Mouse (Mus musculus) hindbrain, embryonic 14.5 days (tissue): Measurements from ENCODE around the gene Crebl2. TPM values are rescaled to one million over a fixed set of nuclear protein-coding genes. Genes with fewer than 3 reads are reported as not detected.

Experiments used
- ATAC-seq: fragments of 200-750 bp; cut with Nextera tagmentation; 2 replicates; pipeline ENCODE4 v1.8.0; 2017; ENCODE audit warnings: moderate number of reproducible peaks, mild to moderate bottlenecking, moderate TSS enrichment, moderate library complexity; ENCODE audit not compliant: low FRiP score
- DNase-seq: peaks from one replicate; pipeline ENCODE4 v3.0.0-alpha.2; 2015; ENCODE audit warnings: low spot score
- H3K27ac ChIP-seq: fragments of 300-500 bp; sonication (generic); 2 replicates; pipeline ENCODE4 v1.5.1; 2014; ENCODE audit warnings: mild to moderate bottlenecking, moderate library complexity
- H3K27me3 ChIP-seq: fragments of 300-500 bp; sonication (generic); 2 replicates; pipeline ENCODE4 v1.6.1; 2014; ENCODE audit warnings: mild to moderate bottlenecking, low read length, mixed read lengths; ENCODE audit not compliant: control insufficient read depth, insufficient read depth
- H3K36me3 ChIP-seq: fragments of 300-500 bp; sonication (generic); replicated peaks from 2 replicates; pipeline ENCODE4 v1.6.1; 2014; ENCODE audit not compliant: control insufficient read depth, insufficient read depth
- H3K4me1 ChIP-seq: fragments of 300-500 bp; sonication (generic); replicated peaks from 2 replicates; pipeline ENCODE4 v1.6.1; 2014; ENCODE audit warnings: antibody characterized with exemption, low read length, mixed read lengths; ENCODE audit not compliant: control insufficient read depth, insufficient read depth
- H3K4me2 ChIP-seq: fragments of 300-500 bp; sonication (generic); replicated peaks from 2 replicates; pipeline ENCODE4 v1.6.1; 2014; ENCODE audit warnings: mild to moderate bottlenecking, moderate library complexity
- H3K4me3 ChIP-seq: fragments of 300-500 bp; sonication (generic); replicated peaks from 2 replicates; pipeline ENCODE4 v1.5.1; 2014; ENCODE audit warnings: mild to moderate bottlenecking, low read length
- H3K9ac ChIP-seq: fragments of 300-500 bp; sonication (generic); 2 replicates; pipeline ENCODE4 v1.6.1; 2014
- H3K9me3 ChIP-seq: fragments of 300-500 bp; sonication (generic); 2 replicates; pipeline ENCODE4 v1.6.1; 2016; ENCODE audit warnings: low read length; ENCODE audit not compliant: control insufficient read depth
- WGBS: fragments of 180-500 bp; shearing (Covaris S2); extraction: QIAGEN DNeasy Blood & Tissue Kit; methylation state at CpG from one replicate; pipeline ENCODE4 v1.1.7; 2014; 5-methylcytosine and 5-hydroxymethylcytosine counted together
- polyA plus RNA-seq: library from polyadenylated mRNA; unstranded; fragments of >200 nt; fragmentation: Nextera tagmentation; extraction: Ambion mirVana; gene quantifications from 2 replicates; pipeline ENCODE4 v1.2.1, GENCODE M21; 2014

The Crebl2 gene
- polyA plus RNA-seq: 3.2 and 3.3 TPM in 2 replicates

DNA sequence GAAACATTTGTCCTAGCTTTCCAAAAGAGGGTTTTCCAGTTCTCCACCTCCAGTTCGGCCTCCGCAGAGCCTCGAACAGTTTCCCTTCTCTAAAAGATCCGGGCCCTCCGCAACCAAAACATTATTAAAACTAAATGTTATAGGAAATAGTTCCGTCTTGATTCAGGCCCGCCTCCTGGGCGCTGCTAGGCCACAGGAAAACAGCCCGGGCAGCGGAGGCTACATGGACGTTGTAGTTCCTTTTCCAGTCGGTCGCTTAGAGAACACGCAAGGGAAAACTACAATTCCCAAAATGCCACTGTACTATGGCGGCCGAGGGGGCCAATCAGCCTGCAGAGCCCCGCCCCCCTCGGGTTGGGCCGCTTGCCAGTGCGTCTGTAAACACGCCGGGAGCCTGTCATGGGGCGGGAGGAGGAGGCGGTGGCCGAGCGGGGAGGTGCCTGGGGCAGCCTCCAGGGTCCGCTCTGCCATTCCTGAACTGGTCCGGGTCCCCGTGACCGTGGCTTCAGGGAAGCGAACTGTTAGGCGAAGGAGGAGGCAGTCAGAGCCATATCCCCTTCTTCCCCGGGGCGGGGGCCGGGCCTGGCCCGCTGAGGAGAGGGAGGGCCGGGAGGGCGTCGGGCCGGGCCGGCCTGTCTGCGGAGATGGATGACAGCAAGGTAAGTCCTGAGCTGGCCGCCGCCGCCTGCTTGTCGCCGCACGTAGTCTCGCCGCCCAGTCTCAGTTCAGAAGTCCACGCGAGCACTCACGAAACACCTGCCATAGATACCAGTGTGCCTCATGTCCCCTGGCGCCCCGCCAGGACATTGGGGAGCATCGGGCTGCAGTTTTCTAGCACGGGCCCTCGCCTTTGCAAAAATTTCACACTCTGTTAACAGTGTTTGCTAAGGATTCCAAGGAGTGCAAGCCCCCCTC, at the start of gene Crebl2:
TSS of gene Crebl2 (plus strand) at position 369 of the 915 bp plus-strand sequence.
- whole genome bisulfite sequencing: under 1% methylated on average over 45 of the region's 58 CpGs
- peak; percentile 100 for DNase-seq
- peaks cover 5% of the 10 kb centered on the region; the same call in 1 of the 2 replicates for H3K4me1 ChIP-seq
- peak within 1 kb of the TSS; percentile 80 for H3K27ac ChIP-seq
- peak within 1 kb of the TSS; percentile 68 for H3K9ac ChIP-seq
- peak; percentile 97 for ATAC-seq
- no peaks in the 10 kb centered on the region for H3K9me3 ChIP-seq
- peak within 1 kb of the TSS; percentile 58 for H3K4me2 ChIP-seq
- no peaks in the 10 kb centered on the region for H3K36me3 ChIP-seq
- H3K4me3 ChIP-seq: peak within 1 kb of the TSS; percentile 55
- H3K27me3 ChIP-seq: no peaks in the 10 kb centered on the region

DNA sequence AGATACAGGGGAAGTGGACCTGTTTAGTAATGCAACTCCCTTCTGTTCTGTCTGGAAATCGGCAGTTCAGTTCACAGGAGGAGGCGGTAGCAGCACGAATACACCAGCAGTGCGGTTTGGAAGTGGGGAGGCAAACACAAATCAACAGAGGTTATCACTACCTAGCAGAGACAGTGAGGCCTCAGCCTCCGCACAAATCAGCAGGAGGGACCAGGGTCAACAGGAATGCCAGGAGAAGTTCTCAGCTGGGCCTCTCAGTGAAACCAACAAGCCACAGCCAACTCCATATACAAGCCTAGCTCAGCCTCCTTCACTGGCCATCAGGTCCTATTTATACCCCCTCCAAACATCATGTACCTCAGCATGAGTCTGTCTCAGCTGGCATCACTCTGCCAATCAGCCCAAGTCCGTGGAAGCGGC, 48.5 kb upstream of the Crebl2 start:
- H3K36me3 ChIP-seq: no peaks in the 10 kb centered on the region
- 78% methylated on average over 7 of the region's 7 CpGs for WGBS
- no peak for ATAC-seq

DNA sequence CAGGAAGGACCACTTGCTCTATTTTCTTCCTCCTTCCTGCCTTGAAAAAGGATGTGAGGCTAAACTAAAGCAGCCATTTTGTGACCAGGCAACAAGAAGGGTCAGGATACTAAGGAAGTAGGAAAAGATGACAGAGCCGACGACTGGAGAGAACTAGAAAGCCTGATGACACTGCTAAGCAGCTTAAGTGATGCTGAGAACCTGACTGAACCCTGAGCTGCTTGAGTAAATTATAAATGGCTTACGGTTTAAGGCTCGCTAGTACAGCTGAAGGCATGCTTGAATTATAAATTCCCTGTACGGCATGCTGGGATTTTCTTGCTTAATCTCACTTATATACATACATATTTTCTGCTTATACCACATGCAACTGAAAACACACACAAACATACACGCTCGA, 47.1 kb upstream of the Crebl2 start:
- Histone ChIP-seq H3K4me1 (no peaks in the 10 kb centered on the region), H3K4me2 (no peak overlapping the region), H3K27ac (no peak overlapping the region), H3K9ac (no peak overlapping the region), H3K4me3 (no peak overlapping the region), H3K27me3 (no peaks in the 10 kb centered on the region), H3K9me3 (no peaks in the 10 kb centered on the region), H3K36me3 (no peaks in the 10 kb centered on the region)
- DNase-seq: no peak
- ATAC-seq: no peak
- 90% methylated on average over 7 of the region's 7 CpGs for WGBS

More for the DNA sequence above, 48.5 kb upstream of the Crebl2 start:
- no peak for DNase-seq
- no peaks in the 10 kb centered on the region for H3K27me3 ChIP-seq
- no peak overlapping the region for H3K27ac ChIP-seq
- H3K9ac ChIP-seq: no peak overlapping the region
- H3K9me3 ChIP-seq: no peaks in the 10 kb centered on the region
- H3K4me2 ChIP-seq: no peak overlapping the region
- no peaks in the 10 kb centered on the region for H3K4me1 ChIP-seq
- H3K4me3 ChIP-seq: no peak overlapping the region

DNA sequence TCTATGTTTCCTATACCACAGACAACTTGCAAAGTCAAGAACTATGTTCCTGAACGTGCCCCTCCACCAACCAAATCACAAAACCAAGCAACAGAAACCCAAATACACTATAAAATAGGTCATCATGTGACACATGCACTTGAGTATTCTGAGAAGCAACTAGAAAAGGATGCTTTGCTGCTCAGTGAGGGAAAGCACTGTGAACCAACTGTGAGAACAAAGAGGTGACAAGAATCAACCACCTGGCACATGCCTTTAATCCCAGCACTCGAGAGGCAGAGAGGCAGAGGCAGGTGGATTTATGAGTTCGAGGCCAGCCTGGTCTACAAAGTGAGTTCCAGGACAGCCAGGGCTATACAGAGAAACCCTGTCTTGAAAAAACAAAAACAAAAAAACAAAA, 43.5 kb upstream of the Crebl2 start:
- WGBS: 80% methylated on average over 3 of the region's 3 CpGs
- no peaks in the 10 kb centered on the region for H3K36me3 ChIP-seq
- no peak overlapping the region for H3K9ac ChIP-seq
- no peak for ATAC-seq
- H3K4me3 ChIP-seq: no peak overlapping the region
- no peaks in the 10 kb centered on the region for H3K4me1 ChIP-seq
- no peak overlapping the region for H3K4me2 ChIP-seq
- no peak for DNase-seq
- H3K27me3 ChIP-seq: peaks cover 4% of the 10 kb centered on the region; the same call in 1 of the 2 replicates
- H3K9me3 ChIP-seq: no peaks in the 10 kb centered on the region
- H3K27ac ChIP-seq: no peak overlapping the region

DNA sequence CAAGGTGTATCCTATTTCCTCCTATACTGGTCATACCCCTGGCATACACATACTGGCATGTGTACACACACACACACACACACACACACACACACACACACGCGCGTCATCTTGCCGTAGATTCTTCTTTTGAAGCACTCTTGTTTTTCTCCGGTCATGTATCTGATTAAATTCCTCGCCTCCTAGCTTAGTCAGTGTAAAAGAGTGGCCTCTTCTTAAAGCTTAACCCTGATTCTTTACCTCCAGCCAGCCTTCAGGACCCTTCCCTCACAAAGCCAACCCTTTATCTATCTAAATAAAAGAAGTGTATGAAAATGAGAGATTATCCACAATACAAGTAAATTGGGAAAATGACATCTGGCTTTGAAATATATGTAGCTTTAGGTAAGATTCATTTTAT, 40.9 kb upstream of the Crebl2 start:
- peaks cover 13% of the 10 kb centered on the region; the same call in 1 of the 2 replicates for H3K27me3 ChIP-seq
- no peak overlapping the region for H3K27ac ChIP-seq
- no peaks in the 10 kb centered on the region for H3K36me3 ChIP-seq
- no peak for DNase-seq
- no peak overlapping the region for H3K4me3 ChIP-seq
- no peak overlapping the region for H3K9ac ChIP-seq
- no peaks in the 10 kb centered on the region for H3K9me3 ChIP-seq
- 70% methylated on average over 6 of the region's 6 CpGs for WGBS
- no peak for ATAC-seq
- no peak overlapping the region for H3K4me2 ChIP-seq
- H3K4me1 ChIP-seq: no peaks in the 10 kb centered on the region

DNA sequence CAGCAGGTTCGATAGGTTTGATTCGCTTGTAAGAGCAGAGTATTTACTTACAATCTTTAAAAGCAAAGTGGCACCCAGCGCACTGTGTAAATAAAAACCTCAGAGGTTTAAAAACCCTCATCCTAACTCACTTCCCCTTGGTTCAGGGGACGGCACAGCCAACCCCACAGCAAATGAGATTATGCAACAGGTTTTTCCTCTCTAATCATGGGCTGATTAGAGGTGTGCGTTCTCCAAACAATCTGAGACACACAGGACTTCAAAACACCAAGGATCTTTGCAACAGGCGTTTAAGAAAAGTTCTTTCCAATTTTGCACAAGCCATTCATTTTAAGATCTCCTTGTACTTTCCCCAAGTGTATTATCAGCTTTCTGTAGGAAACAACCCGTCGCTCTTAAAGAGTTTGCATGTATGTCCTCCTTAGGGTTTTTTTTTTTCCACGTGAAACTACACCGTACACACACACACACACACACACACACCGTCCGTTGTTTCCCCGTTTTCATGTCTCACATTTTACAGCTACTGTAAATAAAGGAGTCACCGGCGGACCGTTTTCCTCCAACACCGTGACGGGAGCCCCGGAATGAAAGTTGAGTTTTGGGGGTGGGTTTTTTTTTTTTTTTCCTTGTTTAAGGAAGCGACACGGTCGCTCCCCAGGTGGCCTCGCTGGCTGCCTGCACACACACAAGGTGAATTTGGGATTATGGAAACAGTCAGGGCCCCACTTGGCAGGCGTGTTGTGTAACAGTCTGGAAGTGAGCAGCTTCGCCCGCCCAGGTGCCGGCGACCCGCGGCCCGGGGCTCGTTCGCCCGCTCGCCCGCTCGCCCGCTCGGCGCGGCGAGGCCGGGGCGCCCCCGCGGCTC, 38.5 kb upstream of the Crebl2 start:
- peak overlapping the region; percentile 89 for H3K4me2 ChIP-seq

DNA sequence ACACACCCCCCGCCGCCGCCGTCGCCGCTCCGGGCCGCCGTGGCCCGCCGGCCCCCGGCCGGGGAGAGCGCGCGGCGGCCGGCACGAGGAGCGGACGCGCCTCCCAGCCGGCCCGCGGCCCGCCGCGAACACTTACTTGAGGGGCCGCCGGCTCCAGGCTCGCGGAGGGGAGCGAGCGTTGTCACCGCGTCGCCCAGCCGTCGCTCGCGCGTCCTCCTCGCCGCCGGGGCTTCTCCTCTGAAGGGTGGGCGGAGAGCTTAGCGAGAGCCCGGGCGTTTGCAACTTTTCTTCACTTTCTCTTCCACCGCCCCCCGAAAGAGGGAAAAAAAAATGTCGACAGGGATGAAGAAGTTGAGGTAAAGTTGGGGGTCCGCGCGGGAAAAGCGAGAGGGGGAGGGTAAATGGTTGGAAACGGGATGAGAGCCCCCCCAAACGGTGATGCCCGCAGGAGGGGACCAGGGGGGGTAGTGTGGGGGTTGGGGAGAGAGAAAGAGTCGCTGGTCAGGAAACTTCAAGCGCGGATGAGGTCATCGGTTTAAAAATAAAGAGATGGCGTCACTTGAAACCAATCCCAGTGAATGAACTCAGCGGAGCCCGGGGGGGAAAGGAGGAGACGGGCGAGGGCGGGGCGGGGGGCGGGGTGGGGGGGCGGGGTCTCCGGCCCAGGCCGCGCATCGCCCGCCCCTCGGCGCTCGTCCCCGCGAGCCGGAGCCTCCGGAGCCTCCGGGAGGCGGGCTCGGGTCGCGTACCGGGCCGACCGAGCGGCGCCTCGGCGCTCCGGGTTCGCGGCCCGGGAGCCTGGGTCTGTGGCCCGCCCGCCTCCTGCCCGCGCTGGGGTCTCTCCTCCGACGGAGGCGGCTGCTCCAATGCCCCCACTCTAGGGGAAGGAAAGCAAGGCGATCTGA, 37.6 kb upstream of the Crebl2 start, which contains the start of gene Dusp16:
TSS of gene Dusp16 (minus strand) at position 485 of the 905 bp plus-strand sequence.
- peaks cover 13% of the 10 kb centered on the region; the same call in 1 of the 2 replicates for H3K27me3 ChIP-seq
- no peaks in the 10 kb centered on the region for H3K36me3 ChIP-seq
- H3K9ac ChIP-seq: peak within 1 kb of the TSS; percentile 77
- peak within 1 kb of the TSS; percentile 89 for H3K4me2 ChIP-seq
- H3K4me3 ChIP-seq: peak within 1 kb of the TSS; percentile 60
- DNase-seq (peak; percentile 83), ATAC-seq (peak; percentile 84)
- no peaks in the 10 kb centered on the region for H3K9me3 ChIP-seq
- H3K27ac ChIP-seq: peak within 1 kb of the TSS; percentile 68
- WGBS: under 1% methylated on average over 70 of the region's 108 CpGs
- no peaks in the 10 kb centered on the region for H3K4me1 ChIP-seq

More for the DNA sequence above, 38.5 kb upstream of the Crebl2 start:
- H3K36me3 ChIP-seq: no peaks in the 10 kb centered on the region
- peaks cover 13% of the 10 kb centered on the region; the same call in 1 of the 2 replicates for H3K27me3 ChIP-seq
- no peak for ATAC-seq
- peak overlapping the region; percentile 60 for H3K4me3 ChIP-seq
- H3K9me3 ChIP-seq: no peaks in the 10 kb centered on the region
- no peak for DNase-seq
- under 1% methylated on average over 41 of the region's 46 CpGs for WGBS
- H3K9ac ChIP-seq: peak overlapping the region; percentile 77
- no peaks in the 10 kb centered on the region for H3K4me1 ChIP-seq
- H3K27ac ChIP-seq: peak overlapping the region; percentile 68

DNA sequence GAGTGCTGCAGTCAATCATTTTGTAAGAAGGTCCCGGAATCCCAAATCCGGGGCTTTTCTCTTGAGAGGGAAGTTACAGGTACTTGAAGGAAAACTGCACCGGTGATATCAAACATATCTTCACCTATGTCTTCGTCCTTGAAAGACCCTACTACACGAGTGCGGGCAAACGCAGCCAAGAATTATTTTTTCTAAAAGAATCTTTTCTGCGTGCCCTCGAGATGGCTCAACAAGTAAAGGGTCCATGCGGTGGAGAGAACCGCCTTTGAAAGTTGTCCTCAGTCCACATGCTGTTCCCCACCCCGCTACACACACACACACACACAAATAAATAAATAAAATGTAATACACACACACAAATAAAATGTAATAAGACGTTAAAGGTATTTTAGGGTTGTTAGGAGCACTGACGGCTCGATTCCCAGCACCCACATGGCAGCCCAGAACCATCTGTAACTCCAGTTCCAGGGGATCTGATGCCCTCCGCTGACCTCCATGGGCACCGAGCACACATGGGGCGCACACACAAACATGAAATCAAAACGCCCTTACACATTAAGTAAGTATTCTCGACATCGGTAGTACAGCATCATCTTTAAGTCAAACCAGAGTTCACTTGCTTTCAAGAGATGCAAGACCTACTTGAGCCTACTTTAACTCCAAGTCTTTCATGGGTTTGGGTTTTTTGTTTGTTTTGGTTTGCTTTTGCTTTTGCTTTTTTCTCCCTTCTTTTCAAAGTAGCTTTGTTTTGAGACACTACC, 36.7 kb upstream of the Crebl2 start:
- H3K4me2 ChIP-seq: peak overlapping the region; percentile 89
- DNase-seq (no peak), ATAC-seq (peak; percentile 12; the same call in 1 of the 2 replicates)
- peak overlapping the region; percentile 60 for H3K4me3 ChIP-seq
- no peaks in the 10 kb centered on the region for H3K9me3 ChIP-seq
- no peaks in the 10 kb centered on the region for H3K36me3 ChIP-seq
- peaks cover 13% of the 10 kb centered on the region; the same call in 1 of the 2 replicates for H3K27me3 ChIP-seq
- H3K27ac ChIP-seq: no peak overlapping the region
- WGBS: 35% methylated on average over 21 of the region's 21 CpGs
- H3K9ac ChIP-seq: peak overlapping the region; percentile 61
- H3K4me1 ChIP-seq: no peaks in the 10 kb centered on the region
